Mouse (Mus musculus) G1E (cell line): Measurements from ENCODE around the gene Fthl17a.

ENCODE experiments used
- CTCF ChIP-seq: IDR thresholded peaks from 2 replicates; pipeline ENCODE4 v1.5.1; 2012; ENCODE audit warnings: low read depth, low read length, inconsistent platforms, mixed read lengths
- GATA2 ChIP-seq: IDR thresholded peaks from 2 replicates; pipeline ENCODE4 v1.6.1; 2012; ENCODE audit warnings: low read depth, low read length, inconsistent platforms, borderline replicate concordance
- TAL1 ChIP-seq: conservative IDR thresholded peaks from 2 replicates; pipeline ENCODE4 v1.6.1; 2012; ENCODE audit warnings: low read depth, low read length, inconsistent platforms, mixed read lengths

GRCm38 (mm10) chrX:85318576-85318975, 69.1 kb downstream of the Fthl17a start:
- TF ChIP-seq CTCF (no peak), GATA2 (no peak), TAL1 (no peak)
